Mouse (Mus musculus): ENCODE measurements around the gene Pank4. TPM values are rescaled to one million over a fixed set of nuclear protein-coding genes. Genes with fewer than 3 reads are reported as not detected.
A peak's percentile ranks its signal among the peaks of the same experiment; 100 is the strongest.

The Pank4 gene
- polyA plus RNA-seq, 1 experiment from 2014 or later, result 36.8 TPM

DNA sequence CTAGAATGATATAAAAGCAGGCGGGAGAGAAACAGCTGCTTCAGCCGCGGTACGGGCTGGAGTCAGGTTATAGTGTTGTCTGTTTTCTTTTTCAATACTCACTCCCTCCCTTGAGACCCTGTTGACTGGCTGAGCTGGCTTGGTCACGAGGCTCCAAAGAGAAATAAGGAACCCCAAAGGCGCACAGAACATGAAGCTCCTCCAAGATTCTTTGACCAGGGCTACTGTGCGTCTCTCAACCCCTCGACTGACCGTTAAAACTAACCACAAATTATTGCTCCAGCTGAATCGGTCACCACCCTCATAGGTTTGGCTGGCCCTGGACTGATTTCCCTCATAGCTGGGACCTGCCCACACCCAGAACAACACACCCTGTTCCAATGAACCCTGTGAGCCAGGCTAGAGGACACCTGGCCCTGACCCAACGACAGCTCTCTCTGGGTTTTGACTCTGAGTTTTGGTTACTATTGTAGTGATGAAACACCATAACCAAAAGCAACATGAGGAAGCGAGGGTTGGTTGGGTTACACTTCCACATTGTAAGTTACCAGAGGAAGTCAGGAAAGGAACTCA lies 34.7 kb upstream of the Pank4 start:
- Histone ChIP-seq H3K4me3 (no peak overlapping the region), H3K9ac (no peak overlapping the region), H3K27me3 (no peaks in the 10 kb centered on the region), H3K27ac (replicated peaks) (no peak overlapping the region), H3K4me1 (replicated peaks) (no peaks in the 10 kb centered on the region; the same call in 1 of the 2 replicates), H3K9me3 (no peaks in the 10 kb centered on the region), H3K4me2 (no peak overlapping the region), H3K36me3 (no peaks in the 10 kb centered on the region)
- ATAC-seq (ENCODE audit: low read depth), result no peak
- WGBS, result 79% methylated on average over 12 of the region's 12 CpGs

DNA sequence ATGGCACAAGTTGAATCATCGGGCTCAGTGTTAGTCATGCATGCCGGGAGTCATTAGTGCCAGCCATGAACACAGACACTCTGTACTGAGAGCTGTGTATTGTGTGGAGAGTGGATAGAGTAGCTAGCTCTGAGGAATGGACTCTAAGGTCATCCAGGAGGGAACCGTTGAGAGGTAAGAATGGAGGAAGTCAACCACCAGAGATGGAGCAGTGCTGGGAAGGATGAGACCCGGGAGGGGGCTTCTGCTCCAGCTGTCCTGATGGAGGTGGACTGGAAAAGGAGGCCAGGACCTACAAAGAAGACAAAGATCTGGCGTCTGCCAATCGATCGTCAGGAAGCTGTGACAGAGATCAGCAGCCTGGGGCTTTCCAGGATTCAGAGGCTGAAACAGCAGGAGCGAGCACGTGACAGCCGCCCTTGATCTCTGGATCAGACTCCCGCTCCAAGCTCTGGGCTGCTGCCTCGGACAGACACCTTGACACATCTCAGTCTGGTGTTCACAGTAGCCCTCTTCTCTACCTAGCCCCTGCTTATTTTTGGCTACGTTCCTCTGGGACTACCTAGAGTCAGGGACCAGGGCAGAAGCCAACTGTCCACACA lies 30.5 kb upstream of the Pank4 start:
- Histone ChIP-seq H3K4me2 (no peak overlapping the region), H3K4me3 (no peak overlapping the region), H3K4me1 (replicated peaks) (no peaks in the 10 kb centered on the region; the same call in 1 of the 2 replicates), H3K27me3 (no peaks in the 10 kb centered on the region), H3K36me3 (no peaks in the 10 kb centered on the region), H3K9me3 (no peaks in the 10 kb centered on the region), H3K9ac (no peak overlapping the region), H3K27ac (replicated peaks) (no peak overlapping the region)
- 63% methylated on average over 13 of the region's 13 CpGs for WGBS
- no peak for ATAC-seq (ENCODE audit: low read depth)

DNA sequence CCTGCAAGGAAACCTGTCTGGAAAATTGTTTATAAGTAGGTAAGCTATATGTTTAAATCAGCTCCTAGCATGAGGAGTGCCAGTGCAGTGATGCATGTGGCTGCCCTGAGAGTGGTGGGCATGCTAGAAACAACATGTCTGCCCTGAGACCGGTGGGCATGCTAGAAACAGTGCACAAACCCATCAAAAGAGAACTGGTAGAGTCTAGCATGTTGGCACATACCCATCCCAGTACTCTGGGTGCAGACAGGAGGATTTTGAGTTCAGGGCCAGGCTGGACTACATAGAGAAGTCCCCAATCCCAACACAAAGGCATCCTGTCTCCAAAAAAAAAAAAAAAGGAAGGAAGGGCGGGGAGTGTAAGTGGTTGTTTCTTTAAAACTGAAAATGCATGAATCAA lies 29.1 kb upstream of the Pank4 start:
- no peak for ATAC-seq (ENCODE audit: low read depth)
- 85% methylated on average over 2 of the region's 2 CpGs for WGBS

DNA sequence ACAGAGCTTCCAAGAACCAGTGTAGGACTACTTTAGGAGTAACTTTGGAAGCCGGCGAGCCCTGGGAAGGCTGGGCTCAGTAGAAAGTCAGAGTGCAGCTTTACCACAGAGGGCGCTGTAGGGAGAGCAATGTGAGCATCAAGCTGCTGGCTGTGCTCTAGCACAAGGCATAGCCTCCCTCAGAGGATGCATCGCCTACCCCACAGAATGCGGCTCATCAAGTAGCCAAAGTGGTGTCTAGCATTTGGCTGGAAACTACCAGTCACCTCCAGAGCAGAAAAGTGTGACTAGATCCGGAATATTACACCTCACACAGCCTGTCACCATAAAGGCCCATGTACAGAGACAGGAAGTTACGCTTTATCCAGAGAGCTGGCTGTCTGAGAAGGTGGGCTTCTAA lies 28.1 kb upstream of the Pank4 start:
- H3K9ac ChIP-seq, result no peak overlapping the region
- H3K4me2 ChIP-seq, result no peak overlapping the region
- no peaks in the 10 kb centered on the region for H3K27me3 ChIP-seq
- H3K36me3 ChIP-seq, result no peaks in the 10 kb centered on the region
- H3K27ac ChIP-seq (replicated peaks), result no peak overlapping the region
- WGBS, result 73% methylated on average over 7 of the region's 7 CpGs
- no peaks in the 10 kb centered on the region; the same call in 1 of the 2 replicates for H3K4me1 ChIP-seq (replicated peaks)
- H3K9me3 ChIP-seq, result no peaks in the 10 kb centered on the region
- no peak overlapping the region for H3K4me3 ChIP-seq
- no peak for ATAC-seq (ENCODE audit: low read depth)

More for the DNA sequence above, 29.1 kb upstream of the Pank4 start:
- no peaks in the 10 kb centered on the region for H3K9me3 ChIP-seq
- no peak overlapping the region for H3K9ac ChIP-seq
- H3K27ac ChIP-seq (replicated peaks), result no peak overlapping the region
- H3K27me3 ChIP-seq, result no peaks in the 10 kb centered on the region
- H3K4me2 ChIP-seq, result no peak overlapping the region
- no peak overlapping the region for H3K4me3 ChIP-seq
- H3K36me3 ChIP-seq, result no peaks in the 10 kb centered on the region
- H3K4me1 ChIP-seq (replicated peaks), result no peaks in the 10 kb centered on the region; the same call in 1 of the 2 replicates

DNA sequence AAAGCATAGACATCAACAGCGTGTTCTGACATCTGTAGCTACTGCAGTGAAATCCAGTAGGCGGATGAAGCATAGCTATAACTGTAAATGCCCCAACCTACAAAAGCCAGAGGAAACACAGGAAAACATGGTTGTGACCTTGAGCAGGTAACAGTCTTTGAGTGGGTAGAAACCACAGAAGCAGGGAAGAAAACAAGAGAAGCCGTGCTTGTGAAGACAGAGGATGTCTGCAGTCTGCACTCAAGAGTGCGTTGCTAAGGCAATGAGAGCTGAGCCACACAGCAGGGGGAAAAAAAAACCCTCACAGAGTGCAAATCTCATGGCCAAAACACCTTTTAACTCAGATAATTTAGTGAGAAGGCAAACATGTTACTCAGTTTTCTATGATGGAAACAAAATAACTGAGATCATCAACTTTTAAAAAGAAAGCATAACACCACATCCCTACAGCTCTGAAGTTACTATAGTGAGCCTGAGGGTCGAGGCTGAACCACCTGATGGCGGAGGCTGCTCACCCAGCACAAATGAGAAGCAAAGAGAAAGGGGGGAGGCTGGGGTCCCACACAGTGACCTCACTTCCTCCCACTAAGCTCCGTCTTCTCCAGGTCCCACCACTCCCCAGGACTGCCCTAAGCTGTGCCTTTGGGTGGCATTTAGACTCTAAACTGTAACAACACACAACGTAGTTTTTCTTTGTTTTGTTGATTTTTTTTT lies 27.2 kb upstream of the Pank4 start:
- Histone ChIP-seq H3K9me3 (no peaks in the 10 kb centered on the region), H3K36me3 (no peaks in the 10 kb centered on the region), H3K9ac (no peak overlapping the region)

DNA sequence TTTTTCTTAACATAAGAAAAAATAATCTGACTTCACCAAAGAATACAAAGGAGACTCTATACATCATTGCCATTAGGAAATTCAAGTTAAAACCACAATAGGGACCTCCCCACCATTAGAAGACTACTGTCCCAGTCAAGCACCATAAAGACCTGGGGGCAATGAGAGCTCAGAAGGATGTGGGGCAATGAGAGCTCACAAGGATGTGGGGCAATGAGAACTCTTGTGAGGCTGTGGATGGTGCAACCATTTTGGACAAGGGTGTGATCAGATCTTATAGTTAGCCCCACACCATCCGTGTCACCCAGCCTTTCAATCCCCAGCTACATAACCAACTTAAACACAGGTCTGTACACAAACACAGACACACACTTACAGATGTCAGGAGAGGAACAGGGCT lies 26.2 kb upstream of the Pank4 start:
- 77% methylated on average over 1 of the region's 1 CpGs for WGBS

More for the DNA sequence above, 27.2 kb upstream of the Pank4 start:
- no peaks in the 10 kb centered on the region; the same call in 1 of the 2 replicates for H3K4me1 ChIP-seq (replicated peaks)
- no peak overlapping the region for H3K4me2 ChIP-seq
- no peak overlapping the region for H3K4me3 ChIP-seq
- H3K27me3 ChIP-seq, result no peaks in the 10 kb centered on the region
- WGBS, result 62% methylated on average over 8 of the region's 8 CpGs
- ATAC-seq (ENCODE audit: low read depth), result no peak
- no peak overlapping the region for H3K27ac ChIP-seq (replicated peaks)

DNA sequence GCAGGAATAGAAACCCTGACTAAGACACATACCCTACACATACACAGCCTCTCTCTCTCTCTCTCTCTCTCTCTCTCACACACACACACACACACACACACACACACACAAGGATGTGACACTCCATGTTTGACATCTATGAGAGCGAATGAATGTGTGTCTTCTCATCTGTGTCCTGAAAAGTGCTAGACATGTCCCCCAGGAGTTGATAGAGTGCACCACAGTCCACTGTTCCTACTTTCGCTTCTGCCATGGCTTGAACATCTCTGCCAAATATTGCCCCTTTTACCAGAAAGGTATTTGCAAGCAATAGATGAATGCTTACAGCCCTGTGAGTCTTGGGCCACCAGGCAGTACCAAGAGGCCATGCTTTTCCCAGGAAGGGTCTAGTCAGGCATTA lies 23.8 kb upstream of the Pank4 start:
- Histone ChIP-seq H3K4me1 (replicated peaks) (peaks cover 8% of the 10 kb centered on the region), H3K4me3 (no peak overlapping the region), H3K36me3 (no peaks in the 10 kb centered on the region), H3K4me2 (no peak overlapping the region), H3K27ac (replicated peaks) (no peak overlapping the region), H3K9ac (no peak overlapping the region), H3K9me3 (no peaks in the 10 kb centered on the region), H3K27me3 (no peaks in the 10 kb centered on the region)
- WGBS, result 93% methylated on average over 2 of the region's 2 CpGs
- ATAC-seq (ENCODE audit: low read depth), result no peak

More for the DNA sequence above, 26.2 kb upstream of the Pank4 start:
- no peaks in the 10 kb centered on the region; the same call in 1 of the 2 replicates for H3K4me1 ChIP-seq (replicated peaks)
- ATAC-seq (ENCODE audit: low read depth), result no peak
- H3K27me3 ChIP-seq, result no peaks in the 10 kb centered on the region
- H3K27ac ChIP-seq (replicated peaks), result no peak overlapping the region
- H3K36me3 ChIP-seq, result no peaks in the 10 kb centered on the region
- no peaks in the 10 kb centered on the region for H3K9me3 ChIP-seq
- H3K9ac ChIP-seq, result no peak overlapping the region
- no peak overlapping the region for H3K4me2 ChIP-seq
- H3K4me3 ChIP-seq, result no peak overlapping the region

DNA sequence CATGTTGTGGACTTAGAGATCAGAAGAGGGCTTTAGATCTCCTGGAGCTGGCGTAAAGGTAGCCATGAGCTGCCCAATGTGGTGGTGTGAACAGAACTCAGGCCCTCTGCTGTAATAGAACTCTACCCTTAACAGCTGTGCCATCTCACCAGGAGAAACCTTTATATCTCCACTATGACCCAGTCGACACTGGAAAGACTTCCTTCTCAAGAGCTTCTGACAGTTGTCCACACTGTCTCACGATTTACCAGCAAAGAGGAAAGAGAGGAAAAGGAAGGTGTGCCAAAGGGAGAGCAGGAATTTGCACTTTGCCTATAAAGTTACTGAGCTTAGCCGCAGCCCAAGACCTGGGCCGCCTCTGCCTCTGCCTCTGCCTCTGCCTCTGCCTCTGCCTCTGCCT lies 22.1 kb upstream of the Pank4 start:
- Histone ChIP-seq H3K4me1 (replicated peaks) (peaks cover 22% of the 10 kb centered on the region), H3K36me3 (no peaks in the 10 kb centered on the region), H3K27ac (replicated peaks) (no peak overlapping the region), H3K4me3 (no peak overlapping the region), H3K4me2 (no peak overlapping the region), H3K9me3 (no peaks in the 10 kb centered on the region), H3K9ac (no peak overlapping the region), H3K27me3 (no peaks in the 10 kb centered on the region)
- 91% methylated on average over 5 of the region's 5 CpGs for WGBS
- ATAC-seq (ENCODE audit: low read depth), result no peak

DNA sequence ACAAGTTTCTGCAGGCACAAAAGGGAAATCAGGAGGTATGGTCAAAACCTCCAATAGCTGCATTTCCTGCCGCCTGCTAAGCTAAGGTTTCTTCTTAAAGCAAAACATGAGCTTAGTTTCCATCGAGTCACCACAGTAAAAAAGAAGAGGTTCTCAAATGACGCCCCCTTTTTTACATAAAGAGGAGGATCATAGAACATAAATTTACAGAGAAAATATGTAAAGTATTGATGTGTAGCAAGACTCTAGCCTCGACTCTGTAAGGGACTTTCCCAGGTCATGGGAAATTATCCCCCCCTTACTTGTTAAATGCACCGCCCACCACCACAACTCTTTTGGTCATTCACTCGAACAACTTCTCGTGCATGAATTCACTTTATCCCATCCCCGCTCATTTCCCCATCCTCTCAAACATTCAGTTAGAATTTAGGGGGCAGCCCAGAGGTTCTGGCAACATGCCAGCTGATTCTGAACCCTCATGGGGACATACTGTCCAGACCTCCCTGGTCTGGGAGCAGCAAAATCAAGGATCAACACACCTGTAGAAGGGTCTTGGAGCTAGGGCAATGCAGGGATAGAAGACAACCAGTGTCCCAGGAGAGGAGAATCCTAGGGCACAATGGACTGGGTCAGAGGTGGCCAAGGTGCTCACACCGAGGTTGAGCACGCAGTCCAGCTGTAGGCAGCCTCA lies 21.1 kb upstream of the Pank4 start:
- Histone ChIP-seq H3K4me1 (replicated peaks) (peaks cover 22% of the 10 kb centered on the region), H3K27ac (replicated peaks) (no peak overlapping the region), H3K4me2 (no peak overlapping the region), H3K4me3 (no peak overlapping the region), H3K9me3 (no peaks in the 10 kb centered on the region), H3K27me3 (no peaks in the 10 kb centered on the region), H3K9ac (no peak overlapping the region), H3K36me3 (no peaks in the 10 kb centered on the region)
- ATAC-seq (ENCODE audit: low read depth), result no peak
- 86% methylated on average over 10 of the region's 10 CpGs for WGBS

DNA sequence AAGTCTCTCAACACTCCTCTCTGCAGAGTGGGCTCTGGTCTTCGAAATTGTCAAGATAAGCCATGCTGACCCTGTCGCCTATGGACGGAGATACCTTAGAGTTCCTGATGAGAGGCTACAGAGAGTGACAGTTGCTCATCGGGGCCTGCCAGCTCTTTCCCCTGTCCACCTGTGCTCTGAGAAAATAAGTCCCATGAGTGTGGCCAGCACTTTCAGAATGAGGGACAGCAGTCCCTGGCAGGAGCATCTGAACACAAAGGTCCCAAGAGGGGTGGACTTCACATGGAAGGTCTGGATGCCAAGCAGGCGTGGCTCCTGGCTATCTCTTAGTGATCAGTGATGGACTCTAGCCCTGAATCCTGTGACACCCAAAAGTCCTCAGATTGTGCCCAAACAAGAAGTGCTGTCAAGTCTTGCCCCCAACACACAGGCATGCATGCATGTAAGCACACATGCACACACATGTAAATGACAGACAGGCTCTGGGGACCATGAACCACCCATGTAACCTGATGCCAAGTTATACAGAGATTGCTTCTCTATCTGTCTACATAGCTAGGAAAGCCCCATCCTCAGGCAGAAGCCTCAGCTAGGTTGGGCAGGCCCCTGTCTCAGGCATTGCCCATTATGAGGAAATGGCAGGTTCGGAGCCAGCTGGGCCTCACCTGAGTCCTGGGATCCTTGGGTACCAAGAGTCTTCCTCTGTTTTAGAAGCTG lies 20.4 kb upstream of the Pank4 start:
- WGBS, result 86% methylated on average over 6 of the region's 6 CpGs
- no peak for ATAC-seq (ENCODE audit: low read depth)
- peaks cover under 1% of the 10 kb centered on the region; the same call in 1 of the 2 replicates for H3K27me3 ChIP-seq
- H3K9me3 ChIP-seq, result no peaks in the 10 kb centered on the region
- no peaks in the 10 kb centered on the region for H3K36me3 ChIP-seq
- H3K9ac ChIP-seq, result no peak overlapping the region
- peaks cover 27% of the 10 kb centered on the region for H3K4me1 ChIP-seq (replicated peaks)
- no peak overlapping the region for H3K4me2 ChIP-seq
- no peak overlapping the region for H3K4me3 ChIP-seq
- H3K27ac ChIP-seq (replicated peaks), result no peak overlapping the region

DNA sequence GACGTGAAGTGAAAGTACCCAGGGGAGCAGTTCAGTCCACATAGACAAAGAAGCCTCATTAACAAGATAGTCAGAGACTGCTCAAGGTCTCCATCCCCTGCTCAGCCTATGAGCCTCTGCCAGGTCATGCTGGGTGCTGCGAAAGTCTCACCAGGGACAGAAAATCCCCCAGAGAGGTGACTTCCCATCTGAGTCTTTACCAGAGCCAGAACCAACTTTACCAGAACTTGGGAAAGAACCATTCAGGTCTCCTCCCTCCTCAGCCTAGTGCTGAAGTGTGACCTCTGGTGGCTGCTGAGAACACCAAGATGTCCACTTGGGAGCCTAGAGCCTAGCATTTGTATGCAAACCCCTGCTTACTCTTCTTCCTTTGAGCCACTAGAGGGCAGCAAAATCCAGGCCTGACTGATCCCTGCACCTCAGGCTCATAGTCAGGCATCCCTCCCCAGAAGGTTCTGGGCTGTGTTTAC lies 19.8 kb upstream of the Pank4 start:
- no peak overlapping the region for H3K9ac ChIP-seq
- H3K4me1 ChIP-seq (replicated peaks), result peaks cover 34% of the 10 kb centered on the region
- peaks cover 6% of the 10 kb centered on the region; the same call in 1 of the 2 replicates for H3K27me3 ChIP-seq
- H3K4me3 ChIP-seq, result no peak overlapping the region
- no peaks in the 10 kb centered on the region for H3K36me3 ChIP-seq
- peak; percentile 38; the same call in 1 of the 2 replicates for ATAC-seq (ENCODE audit: low read depth)
- 8% methylated on average over 2 of the region's 2 CpGs for WGBS
- no peak overlapping the region for H3K4me2 ChIP-seq
- H3K27ac ChIP-seq (replicated peaks), result no peak overlapping the region
- H3K9me3 ChIP-seq, result no peaks in the 10 kb centered on the region

Measured in neural tube, embryonic 13.5 days (tissue).